Mouse (Mus musculus): ENCODE results near the gene Arhgef10l.
"Not testable (repeated sequence)": the region's sequence is repeated elsewhere in the genome, so short reads cannot be mapped to it uniquely, and the experiment has no call there.

Arhgef10l gene

DNA sequence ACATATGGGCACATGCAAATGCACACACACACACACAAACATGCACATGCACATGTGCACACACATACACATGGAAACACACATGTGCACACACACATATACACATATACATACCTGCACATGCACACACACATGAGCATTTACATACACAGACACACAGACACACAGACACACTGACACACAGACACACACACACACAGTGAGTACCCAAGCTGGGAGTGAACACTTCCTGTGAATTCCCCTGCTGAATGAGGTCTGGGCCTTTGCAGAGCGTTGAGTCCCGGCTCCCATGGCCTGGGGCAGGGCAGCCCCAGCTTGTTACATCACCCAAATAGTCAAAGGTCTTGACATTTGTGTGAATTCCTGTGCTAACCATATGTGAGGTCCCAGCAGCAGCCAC, 96.4 kb downstream of the Arhgef10l start:
- no peak for DNase-seq (ENCODE audit: low read depth, low spot score)

GRCm38 (mm10) chr4:140567911-140568480, 97.8 kb downstream of the Arhgef10l start:
- DNase-seq (ENCODE audit: low read depth, low spot score) = no peak

- DNase-seq (ENCODE audit: low read depth, low spot score) = no peak
These were observed 99.0 kb downstream of the Arhgef10l start for GRCm38 (mm10) chr4:140566785-140567184.

DNA sequence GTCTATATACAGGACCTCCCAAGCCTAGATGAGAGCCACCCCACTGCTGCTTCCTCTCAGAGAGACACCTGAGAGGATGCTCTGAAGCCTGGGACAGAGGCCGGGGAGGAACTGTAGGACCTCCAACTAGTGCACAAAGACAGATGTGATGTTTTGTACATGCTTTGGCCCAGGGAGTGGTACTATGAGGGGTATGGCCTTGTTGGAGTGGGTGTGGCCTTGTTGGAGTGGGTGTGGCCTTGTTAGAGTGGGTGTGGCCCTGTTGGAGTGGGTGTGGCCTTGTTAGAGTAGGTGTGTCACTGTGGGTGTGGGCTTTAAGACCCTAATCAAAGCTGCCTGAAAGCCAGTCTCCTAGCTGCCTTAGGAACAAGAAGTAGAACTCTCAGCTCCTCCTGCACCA, 101.4 kb downstream of the Arhgef10l start:
- not testable (repeated sequence) for DNase-seq (ENCODE audit: low read depth, low spot score)

DNA sequence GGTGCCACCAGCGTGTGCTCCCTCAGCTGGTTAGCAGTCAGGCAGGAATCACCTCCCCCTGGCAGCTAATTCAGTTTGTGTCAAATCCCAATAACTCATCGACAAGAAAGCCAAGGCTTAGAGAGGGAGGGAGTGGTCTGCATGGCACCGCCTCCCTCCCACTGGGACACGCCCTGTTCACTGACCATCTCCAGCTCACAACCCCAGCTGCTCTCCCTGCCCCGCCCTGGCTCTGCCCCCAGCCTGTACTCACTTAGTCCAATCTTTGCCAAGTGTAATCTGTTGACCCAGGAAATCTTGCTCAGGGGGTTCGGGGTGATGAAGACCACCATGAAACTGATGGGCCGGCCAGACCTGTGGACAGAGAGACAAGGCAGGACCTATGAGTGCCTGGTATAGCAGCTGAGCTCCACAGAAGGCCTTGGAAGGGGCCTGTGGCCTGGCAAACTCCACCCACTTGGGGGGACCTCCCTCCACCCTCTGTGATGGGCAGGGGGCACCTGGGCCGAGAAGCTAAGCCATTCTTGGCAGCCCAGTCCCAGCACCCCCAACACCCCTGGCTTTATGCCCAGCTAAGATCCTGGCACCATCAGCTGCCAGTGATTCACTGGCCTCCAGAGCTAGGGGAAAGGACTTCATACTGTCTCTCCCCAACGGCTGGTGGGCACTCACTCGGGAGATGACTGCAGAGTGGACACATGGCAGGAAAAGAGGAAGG, 103.2 kb downstream of the Arhgef10l start:
- DNase-seq (ENCODE audit: low read depth, low spot score) = no peak

- DNase-seq (ENCODE audit: low read depth, low spot score) = no peak
These were observed 104.1 kb downstream of the Arhgef10l start for GRCm38 (mm10) chr4:140561744-140562143.

- DNase-seq (ENCODE audit: low read depth, low spot score) = no peak
These were observed 106.0 kb downstream of the Arhgef10l start for GRCm38 (mm10) chr4:140559862-140560261.

- no peak for DNase-seq (ENCODE audit: low read depth, low spot score)
These were observed 107.6 kb downstream of the Arhgef10l start for GRCm38 (mm10) chr4:140558193-140558592.

- DNase-seq (ENCODE audit: low read depth, low spot score) = no peak
These were observed 109.3 kb downstream of the Arhgef10l start for GRCm38 (mm10) chr4:140556561-140556960.

- DNase-seq (ENCODE audit: low read depth, low spot score) = no peak
These were observed 110.5 kb downstream of the Arhgef10l start for GRCm38 (mm10) chr4:140555273-140555672.

DNA sequence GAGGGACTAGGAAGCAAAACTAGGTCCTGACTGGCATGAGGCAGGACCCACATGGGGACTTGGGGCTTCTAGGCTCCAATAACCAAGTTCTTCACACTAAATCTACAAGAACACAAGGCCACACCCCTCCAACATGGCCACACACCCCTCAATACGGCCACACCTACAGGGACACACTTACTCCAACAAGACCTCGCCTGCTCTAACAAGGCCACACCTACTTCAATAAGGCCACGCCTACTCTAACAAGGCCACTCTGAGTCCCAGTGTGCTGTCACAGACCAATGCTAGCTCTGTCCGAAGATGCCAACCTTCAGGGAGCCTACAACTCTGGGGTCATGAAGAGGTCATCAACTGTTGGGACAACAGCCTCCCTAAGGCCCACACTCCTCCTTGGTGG, 111.3 kb downstream of the Arhgef10l start:
- no peak for DNase-seq (ENCODE audit: low read depth, low spot score)

DNA sequence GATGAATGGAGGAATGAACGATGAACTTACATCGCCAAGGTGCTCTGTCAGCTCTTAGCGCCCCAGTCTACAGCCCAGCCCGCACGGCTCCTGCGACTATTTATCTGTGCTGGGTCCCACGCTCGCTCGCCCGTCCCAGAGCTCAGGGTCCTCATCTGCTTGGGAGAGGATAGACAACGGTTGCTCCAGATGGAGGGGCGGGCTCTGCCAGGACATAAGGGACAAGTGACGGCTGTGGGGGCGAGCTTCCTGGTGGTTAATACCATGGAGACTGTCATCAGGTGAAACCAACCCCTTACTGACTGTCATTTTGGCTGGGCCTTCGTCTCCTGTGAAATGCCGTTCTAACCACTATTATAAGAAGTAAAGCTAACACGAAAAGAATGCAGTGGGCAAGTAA, 114.0 kb downstream of the Arhgef10l start:
- no peak for DNase-seq (ENCODE audit: low read depth, low spot score)

- no peak for DNase-seq (ENCODE audit: low read depth, low spot score)
These were observed 115.1 kb downstream of the Arhgef10l start for GRCm38 (mm10) chr4:140550670-140551069.

- DNase-seq (ENCODE audit: low read depth, low spot score) = no peak
These were observed 115.8 kb downstream of the Arhgef10l start for GRCm38 (mm10) chr4:140549975-140550374.

- no peak for DNase-seq (ENCODE audit: low read depth, low spot score)
These were observed 118.3 kb downstream of the Arhgef10l start for GRCm38 (mm10) chr4:140547488-140547887.

DNA sequence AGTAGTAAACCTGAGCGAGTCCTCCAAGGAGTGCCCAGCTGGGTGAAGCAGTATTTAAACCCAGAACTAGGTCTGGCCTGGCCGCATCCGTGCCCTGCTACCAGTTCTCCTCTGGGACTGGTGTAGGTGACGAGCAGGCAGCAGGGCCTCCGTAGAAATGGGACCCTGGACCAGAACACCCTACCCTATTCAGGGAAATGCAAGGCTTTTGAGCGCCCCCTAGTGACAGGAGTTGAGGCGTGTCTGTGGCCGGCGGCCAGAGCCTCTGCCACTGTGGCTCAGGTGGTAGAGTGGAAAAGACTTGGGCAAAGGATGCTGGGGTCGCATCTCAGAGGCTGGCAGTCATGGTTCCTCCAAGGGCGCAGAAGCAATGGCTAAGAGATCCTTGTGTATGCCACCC, 126.7 kb downstream of the Arhgef10l start:
- no peak for DNase-seq (ENCODE audit: low read depth, low spot score)

GRCm38 (mm10) chr4:140537561-140538021, 128.2 kb downstream of the Arhgef10l start:
- DNase-seq (ENCODE audit: low read depth, low spot score) = no peak

DNA sequence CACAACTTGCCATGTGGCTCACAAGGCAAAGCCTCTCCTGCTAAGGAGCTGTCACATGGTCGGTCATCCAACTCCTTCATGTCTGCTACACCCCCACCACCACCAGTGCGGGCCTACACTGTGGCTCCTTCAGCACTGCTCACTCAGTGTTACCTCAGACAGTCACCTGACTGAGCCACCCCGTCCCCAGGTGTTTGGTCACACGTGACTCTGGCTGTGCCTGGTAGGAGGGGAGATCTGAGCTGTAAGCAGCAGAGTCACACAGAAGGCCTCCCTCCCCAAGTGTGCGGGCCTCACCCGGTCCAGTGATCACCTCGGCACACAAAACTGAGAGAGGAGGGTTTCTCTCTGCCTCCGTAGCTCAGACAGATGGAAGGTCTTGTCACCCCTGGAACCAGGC, 130.5 kb downstream of the Arhgef10l start:
- DNase-seq (ENCODE audit: low read depth, low spot score) = no peak

- no peak for DNase-seq (ENCODE audit: low read depth, low spot score)
These were observed 133.5 kb downstream of the Arhgef10l start for GRCm38 (mm10) chr4:140532270-140532669.

GRCm38 (mm10) chr4:140531024-140531423, 134.8 kb downstream of the Arhgef10l start:
- no peak for DNase-seq (ENCODE audit: low read depth, low spot score)

DNA sequence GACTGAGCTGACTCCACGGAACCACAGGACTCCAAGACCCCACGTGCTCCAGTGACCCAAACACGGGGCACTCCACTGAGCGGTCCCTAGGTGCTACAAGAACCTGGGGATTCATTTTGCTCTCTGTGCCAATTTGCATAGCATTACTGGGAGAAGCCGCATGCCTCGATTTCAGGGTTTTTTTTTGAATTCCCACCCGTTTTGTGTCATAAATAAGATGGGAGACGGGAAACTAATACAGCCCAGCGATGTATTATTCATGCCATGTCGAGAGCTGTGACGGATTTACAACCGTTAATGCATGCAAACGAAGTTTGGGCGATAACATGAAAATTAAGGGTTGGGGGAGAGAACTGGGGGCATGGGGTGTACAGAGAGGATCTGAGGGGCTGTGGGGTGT, 136.1 kb downstream of the Arhgef10l start:
- DNase-seq (ENCODE audit: low read depth, low spot score) = no peak

DNA sequence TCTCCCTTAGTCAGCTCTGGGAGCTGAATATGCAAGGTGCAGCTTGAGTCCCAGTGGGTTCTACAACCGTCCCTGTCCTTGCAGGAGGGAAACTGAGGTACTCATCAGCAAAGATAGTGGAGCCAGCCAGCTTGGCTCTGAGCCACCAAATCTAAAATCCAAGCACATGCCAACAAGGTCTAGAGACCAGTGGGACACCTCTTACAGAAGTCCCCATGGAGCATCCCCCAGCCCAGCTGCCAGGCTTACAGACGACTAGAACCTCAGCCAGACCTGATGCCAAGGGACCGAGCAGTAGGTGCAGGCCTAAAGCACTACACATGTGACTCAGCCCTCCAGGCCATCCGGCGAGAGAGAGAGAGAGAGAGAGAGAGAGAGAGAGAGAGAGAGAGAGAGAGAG, 137.4 kb downstream of the Arhgef10l start:
- DNase-seq (ENCODE audit: low read depth, low spot score) = no peak

DNA sequence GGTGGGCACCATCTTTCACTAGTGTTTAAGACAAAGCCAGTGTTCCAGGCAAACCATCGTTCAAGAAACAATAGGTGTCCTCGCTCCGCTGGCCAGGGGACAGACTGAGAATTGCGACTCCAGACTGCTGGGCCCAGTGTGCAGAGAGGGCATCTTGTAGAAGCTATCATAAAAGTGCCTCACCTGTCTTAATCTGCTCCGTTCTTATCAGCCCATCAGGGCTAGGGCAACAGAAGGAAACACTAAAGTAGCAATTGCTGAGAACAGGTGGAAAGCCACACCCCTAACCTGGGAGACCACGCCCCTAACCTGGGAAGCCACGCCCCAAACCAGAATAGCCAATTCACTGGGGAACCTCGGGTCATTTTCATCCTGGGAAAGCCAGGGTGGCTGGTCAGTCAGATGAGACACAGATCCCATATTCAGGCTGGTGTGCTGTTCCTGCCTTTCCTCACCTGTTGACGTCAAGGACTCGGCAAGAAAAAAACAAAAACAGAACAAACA, 140.1 kb downstream of the Arhgef10l start:
- DNase-seq (ENCODE audit: low read depth, low spot score) = no peak

All from telencephalon, adult 2 months (tissue).